Mouse (Mus musculus): ENCODE data around the gene Prrt1. TPM values are rescaled to one million over a fixed set of nuclear protein-coding genes. Genes with fewer than 3 reads are reported as not detected.

Prrt1 gene
- polyA plus RNA-seq, 1 experiment from 2014 or later, result 0.25 TPM

DNA sequence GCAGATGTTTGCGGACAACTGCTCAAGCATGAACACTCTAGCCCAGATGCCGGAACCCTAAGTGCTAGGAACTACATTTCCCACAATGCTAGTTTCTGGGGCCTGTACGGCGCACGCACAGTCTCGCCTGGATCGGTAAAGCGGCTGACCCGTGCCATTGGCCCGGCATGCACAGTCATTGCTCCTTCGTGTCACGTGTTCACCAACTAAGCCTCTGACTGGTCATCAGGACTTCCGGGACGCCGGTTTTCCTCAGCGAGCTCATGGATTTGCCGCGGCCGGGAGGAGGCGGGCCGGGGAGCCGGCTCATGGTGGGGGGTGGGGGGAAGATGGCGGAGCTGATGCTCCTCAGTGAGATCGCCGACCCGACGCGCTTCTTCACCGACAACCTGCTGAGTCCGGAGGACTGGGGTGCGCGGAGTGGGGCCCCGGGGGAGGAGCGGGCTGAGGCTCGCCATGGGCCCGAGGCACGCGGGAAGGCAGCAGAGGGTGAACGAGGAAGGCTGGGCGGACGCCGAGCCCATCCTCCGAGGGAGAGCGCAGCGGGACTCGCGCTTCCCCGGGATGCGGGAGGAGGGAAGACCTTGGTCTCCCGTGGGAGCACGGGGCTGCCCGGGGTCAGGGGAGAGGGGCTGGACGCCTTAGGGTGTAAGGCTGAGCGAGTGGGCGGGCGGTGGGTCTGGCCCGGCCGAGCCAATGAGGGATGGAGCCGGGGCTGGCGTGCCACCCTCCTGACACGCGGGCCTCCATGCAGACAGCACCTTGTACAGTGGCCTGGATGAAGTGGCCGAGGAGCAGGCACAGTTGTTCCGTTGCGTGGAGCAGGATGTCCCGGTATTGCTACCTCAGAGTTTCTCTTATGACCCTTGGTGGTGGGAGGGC lies 17.8 kb downstream of the Prrt1 start, which contains the start of gene Atf6b:
Gene Atf6b, plus strand, starts transcription at position 241 of the 882 bp plus-strand sequence.
- H3K9ac ChIP-seq, result peak within 1 kb of the TSS; percentile 89
- H3K4me3 ChIP-seq, result peak within 1 kb of the TSS; percentile 98
- no peaks in the 10 kb centered on the region for H3K27me3 ChIP-seq
- H3K36me3 ChIP-seq, result peaks cover 38% of the 10 kb centered on the region
- peak within 1 kb of the TSS; percentile 93 for H3K4me2 ChIP-seq (replicated peaks)
- peak; percentile 96 for ATAC-seq (ENCODE audit: low FRiP score, low read depth)
- under 1% methylated on average over 65 of the region's 66 CpGs for WGBS
- H3K4me1 ChIP-seq, result peaks cover 28% of the 10 kb centered on the region
- 0 out of 2 replicates have a peak within 1 kb of the TSS, but pooled peaks have one; percentile 55 for H3K27ac ChIP-seq
- H3K9me3 ChIP-seq, result no peaks in the 10 kb centered on the region

DNA sequence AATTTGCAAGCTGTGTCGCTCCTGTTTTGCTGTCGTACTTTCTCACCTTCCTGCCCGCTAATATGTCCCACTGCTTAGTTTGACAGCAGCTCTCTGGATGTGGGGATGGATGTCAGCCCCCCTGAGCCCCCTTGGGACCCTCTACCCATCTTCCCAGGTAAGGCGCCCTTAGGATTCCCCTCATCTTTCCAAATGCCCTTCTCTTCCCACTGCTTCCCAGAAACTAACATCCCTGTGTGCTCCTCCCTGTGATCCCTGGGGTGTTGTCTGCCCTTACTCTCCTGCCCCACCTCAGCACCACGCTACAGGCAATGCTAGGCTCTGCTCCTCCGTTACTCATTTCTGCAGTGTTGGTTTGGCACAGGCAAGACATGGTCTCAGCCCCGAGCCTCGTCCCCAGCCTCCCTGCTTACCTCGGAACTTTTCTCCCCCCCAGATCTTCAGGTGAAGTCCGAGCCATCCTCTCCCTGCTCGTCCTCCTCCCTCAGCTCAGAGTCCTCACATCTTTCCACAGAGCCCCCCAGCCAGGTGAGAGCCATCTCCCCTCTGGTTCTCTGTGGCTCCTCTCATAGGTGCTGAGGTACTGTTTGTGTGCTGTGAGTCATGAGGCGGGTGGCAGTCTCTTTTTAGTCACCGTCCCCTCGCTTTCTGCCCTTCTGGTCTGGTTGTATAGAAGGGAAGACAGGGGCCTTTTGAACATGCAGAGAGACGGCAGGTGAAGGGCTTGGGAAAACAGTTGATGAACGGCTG lies 19.0 kb downstream of the Prrt1 start:
- 82% methylated on average over 16 of the region's 16 CpGs for WGBS
- Histone ChIP-seq H3K4me3 (peak overlapping the region; percentile 98), H3K9ac (0 out of 2 replicates have a peak overlapping the region, but pooled peaks have one; percentile 89), H3K4me1 (peaks cover 28% of the 10 kb centered on the region), H3K27ac (no peak overlapping the region), H3K36me3 (peaks cover 50% of the 10 kb centered on the region), H3K9me3 (no peaks in the 10 kb centered on the region), H3K27me3 (no peaks in the 10 kb centered on the region), H3K4me2 (replicated peaks) (peak overlapping the region; percentile 93)
- no peak for ATAC-seq (ENCODE audit: low FRiP score, low read depth)

GRCm38 (mm10) chr17:34649106-34649864 lies 20.0 kb downstream of the Prrt1 start:
- no peaks in the 10 kb centered on the region for H3K9me3 ChIP-seq
- H3K4me3 ChIP-seq, result no peak overlapping the region
- no peaks in the 10 kb centered on the region for H3K27me3 ChIP-seq
- no peak for ATAC-seq (ENCODE audit: low FRiP score, low read depth)
- no peak overlapping the region for H3K4me2 ChIP-seq (replicated peaks)
- 88% methylated on average over 18 of the region's 18 CpGs for whole genome bisulfite sequencing
- no peak overlapping the region for H3K9ac ChIP-seq
- H3K36me3 ChIP-seq, result peaks cover 58% of the 10 kb centered on the region
- H3K4me1 ChIP-seq, result peaks cover 28% of the 10 kb centered on the region
- H3K27ac ChIP-seq, result no peak overlapping the region

- Histone ChIP-seq H3K27ac (no peak overlapping the region), H3K36me3 (peaks cover 71% of the 10 kb centered on the region), H3K4me2 (replicated peaks) (no peak overlapping the region), H3K9me3 (no peaks in the 10 kb centered on the region), H3K4me3 (no peak overlapping the region), H3K4me1 (peaks cover 28% of the 10 kb centered on the region), H3K27me3 (no peaks in the 10 kb centered on the region), H3K9ac (no peak overlapping the region)
- no peak for ATAC-seq (ENCODE audit: low FRiP score, low read depth)
- WGBS, result 93% methylated on average over 14 of the region's 14 CpGs
Observed at GRCm38 (mm10) chr17:34650781-34651180, 21.4 kb downstream of the Prrt1 start.

DNA sequence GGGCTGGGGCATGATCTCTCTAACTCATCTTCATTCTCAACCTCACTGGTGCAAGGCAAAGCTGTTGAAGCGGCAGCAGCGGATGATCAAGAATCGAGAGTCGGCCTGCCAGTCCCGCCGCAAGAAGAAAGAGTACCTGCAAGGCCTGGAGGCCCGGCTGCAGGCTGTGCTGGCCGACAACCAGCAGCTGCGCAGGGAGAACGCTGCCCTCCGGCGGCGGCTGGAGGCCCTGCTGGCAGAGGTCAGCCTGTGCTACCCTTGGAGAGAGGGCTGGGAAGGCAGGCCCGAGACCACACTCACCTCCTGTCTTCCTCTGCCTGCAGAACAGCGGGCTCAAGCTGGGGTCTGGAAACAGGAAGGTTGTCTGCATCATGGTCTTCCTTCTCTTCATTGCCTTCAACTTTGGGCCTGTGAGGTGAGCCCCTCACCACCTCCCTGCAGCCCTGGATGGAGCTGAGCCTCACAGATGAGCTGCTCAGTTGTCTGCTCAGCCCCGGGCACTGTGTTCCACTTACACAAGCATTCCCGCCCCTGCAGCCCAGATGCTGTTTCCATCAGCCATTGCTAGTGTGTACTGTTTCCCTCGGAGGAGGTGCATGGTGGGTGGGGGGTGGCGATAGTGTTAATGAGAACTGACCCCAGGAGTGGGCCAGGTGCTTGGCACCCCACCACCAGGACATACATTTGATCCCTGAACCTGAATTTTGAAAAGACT lies 22.3 kb downstream of the Prrt1 start:
- no peaks in the 10 kb centered on the region for H3K9me3 ChIP-seq
- no peak overlapping the region for H3K4me2 ChIP-seq (replicated peaks)
- 48% methylated on average over 19 of the region's 19 CpGs for WGBS
- H3K4me1 ChIP-seq, result peaks cover 25% of the 10 kb centered on the region
- H3K27ac ChIP-seq, result no peak overlapping the region
- no peaks in the 10 kb centered on the region for H3K27me3 ChIP-seq
- H3K9ac ChIP-seq, result no peak overlapping the region
- H3K36me3 ChIP-seq, result peaks cover 71% of the 10 kb centered on the region
- no peak for ATAC-seq (ENCODE audit: low FRiP score, low read depth)
- H3K4me3 ChIP-seq, result no peak overlapping the region

- H3K27me3 ChIP-seq, result 0 out of 2 replicates have a peak, but pooled peaks cover 2% of the 10 kb centered on the region
- no peak overlapping the region for H3K4me2 ChIP-seq (replicated peaks)
- no peak overlapping the region for H3K27ac ChIP-seq
- peaks cover 71% of the 10 kb centered on the region for H3K36me3 ChIP-seq
- H3K9ac ChIP-seq, result no peak overlapping the region
- no peak for ATAC-seq (ENCODE audit: low FRiP score, low read depth)
- 90% methylated on average over 10 of the region's 10 CpGs for WGBS
- H3K9me3 ChIP-seq, result no peaks in the 10 kb centered on the region
- peaks cover 24% of the 10 kb centered on the region for H3K4me1 ChIP-seq
- no peak overlapping the region for H3K4me3 ChIP-seq
Observed at GRCm38 (mm10) chr17:34652546-34652945, 23.2 kb downstream of the Prrt1 start.

- no peak for ATAC-seq (ENCODE audit: low FRiP score, low read depth)
- Histone ChIP-seq H3K4me2 (replicated peaks) (no peak overlapping the region), H3K36me3 (peaks cover 71% of the 10 kb centered on the region), H3K27ac (no peak overlapping the region), H3K27me3 (0 out of 2 replicates have a peak, but pooled peaks cover 6% of the 10 kb centered on the region), H3K4me1 (peaks cover 20% of the 10 kb centered on the region), H3K9ac (no peak overlapping the region), H3K4me3 (no peak overlapping the region), H3K9me3 (no peaks in the 10 kb centered on the region)
- WGBS, result 95% methylated on average over 8 of the region's 8 CpGs
Observed at GRCm38 (mm10) chr17:34652985-34653384, 23.7 kb downstream of the Prrt1 start.

- no peak for ATAC-seq (ENCODE audit: low FRiP score, low read depth)
- peaks cover 14% of the 10 kb centered on the region; the same call in 1 of the 2 replicates for H3K4me1 ChIP-seq
- H3K4me3 ChIP-seq, result no peak overlapping the region
- H3K36me3 ChIP-seq, result peaks cover 66% of the 10 kb centered on the region
- H3K27me3 ChIP-seq, result peaks cover 13% of the 10 kb centered on the region
- no peak overlapping the region for H3K4me2 ChIP-seq (replicated peaks)
- H3K9me3 ChIP-seq, result no peaks in the 10 kb centered on the region
- WGBS, result 66% methylated on average over 9 of the region's 9 CpGs
- H3K9ac ChIP-seq, result no peak overlapping the region
- H3K27ac ChIP-seq, result no peak overlapping the region
Observed at GRCm38 (mm10) chr17:34653746-34654285, 24.5 kb downstream of the Prrt1 start.

GRCm38 (mm10) chr17:34654392-34654791 lies 25.1 kb downstream of the Prrt1 start:
- Histone ChIP-seq H3K27me3 (peaks cover 19% of the 10 kb centered on the region), H3K4me2 (replicated peaks) (no peak overlapping the region), H3K27ac (no peak overlapping the region), H3K36me3 (peaks cover 60% of the 10 kb centered on the region), H3K4me1 (peaks cover 14% of the 10 kb centered on the region; the same call in 1 of the 2 replicates), H3K9me3 (no peaks in the 10 kb centered on the region), H3K4me3 (no peak overlapping the region), H3K9ac (no peak overlapping the region)
- WGBS, result 89% methylated on average over 13 of the region's 13 CpGs
- no peak for ATAC-seq (ENCODE audit: low FRiP score, low read depth)

GRCm38 (mm10) chr17:34655160-34655559 lies 25.8 kb downstream of the Prrt1 start:
- Histone ChIP-seq H3K4me3 (no peak overlapping the region), H3K4me1 (peaks cover 14% of the 10 kb centered on the region; the same call in 1 of the 2 replicates), H3K9ac (no peak overlapping the region), H3K36me3 (peaks cover 52% of the 10 kb centered on the region), H3K27me3 (peaks cover 27% of the 10 kb centered on the region), H3K9me3 (no peaks in the 10 kb centered on the region), H3K4me2 (replicated peaks) (no peak overlapping the region), H3K27ac (no peak overlapping the region; the same call in 1 of the 2 replicates)
- no peak for ATAC-seq (ENCODE audit: low FRiP score, low read depth)
- WGBS, result 88% methylated on average over 7 of the region's 7 CpGs

GRCm38 (mm10) chr17:34655581-34655991 lies 26.3 kb downstream of the Prrt1 start:
- Histone ChIP-seq H3K4me3 (no peak overlapping the region), H3K9ac (no peak overlapping the region), H3K4me1 (peaks cover 14% of the 10 kb centered on the region; the same call in 1 of the 2 replicates), H3K27me3 (peaks cover 31% of the 10 kb centered on the region), H3K4me2 (replicated peaks) (no peak overlapping the region), H3K9me3 (no peaks in the 10 kb centered on the region), H3K36me3 (peaks cover 48% of the 10 kb centered on the region), H3K27ac (no peak overlapping the region)
- 60% methylated on average over 4 of the region's 4 CpGs for WGBS
- peak; percentile 34 for ATAC-seq (ENCODE audit: low FRiP score, low read depth)
